Mouse (Mus musculus) lung, embryonic 14.5 days (tissue): ENCODE data around the gene Alpk1. TPM values are rescaled to one million over a fixed set of nuclear protein-coding genes. Genes with fewer than 3 reads are reported as not detected.

Experiments used
- ATAC-seq: fragments of 200-750 bp; cut with Nextera tagmentation; 2 replicates; pipeline ENCODE4 v1.8.0; 2017; ENCODE audit warnings: mild to moderate bottlenecking, moderate TSS enrichment, moderate library complexity; ENCODE audit not compliant: insufficient read depth
- DNase-seq: peaks from one replicate; pipeline ENCODE4 v3.0.0-alpha.2; 2015
- H3K27ac ChIP-seq: fragments of 300-500 bp; sonication (generic); 2 replicates; pipeline ENCODE4 v1.5.1; 2014; ENCODE audit warnings: low read depth, mild to moderate bottlenecking, moderate library complexity
- H3K27me3 ChIP-seq: fragments of 300-500 bp; sonication (generic); 2 replicates; pipeline ENCODE4 v1.6.1; 2014; ENCODE audit warnings: low read length, control low read depth; ENCODE audit not compliant: insufficient read depth
- H3K36me3 ChIP-seq: fragments of 300-500 bp; sonication (generic); 2 replicates; pipeline ENCODE4 v1.6.1; 2014; ENCODE audit warnings: control low read depth; ENCODE audit not compliant: insufficient read depth
- H3K4me1 ChIP-seq: fragments of 300-500 bp; sonication (generic); 2 replicates; pipeline ENCODE4 v1.6.1; 2014; ENCODE audit warnings: antibody characterized with exemption, control low read depth; ENCODE audit not compliant: insufficient read depth
- H3K4me2 ChIP-seq: fragments of 300-500 bp; sonication (generic); 2 replicates; pipeline ENCODE4 v1.6.1; 2014; ENCODE audit warnings: mild to moderate bottlenecking
- H3K4me3 ChIP-seq: fragments of 300-500 bp; sonication (generic); 2 replicates; pipeline ENCODE4 v1.5.1; 2014; ENCODE audit warnings: low read depth, low read length
- H3K9ac ChIP-seq: fragments of 300-500 bp; sonication (generic); 2 replicates; pipeline ENCODE4 v1.6.1; 2014
- H3K9me3 ChIP-seq: fragments of 300-500 bp; sonication (generic); 2 replicates; pipeline ENCODE4 v1.6.1; 2016; ENCODE audit warnings: low read depth, low read length, control low read depth
- CTCF ChIP-seq: IDR thresholded peaks from 2 replicates; pipeline ENCODE4 v1.5.1; 2016; ENCODE audit warnings: antibody characterized with exemption, low read depth
- WGBS: fragments of 180-500 bp; shearing (Covaris S2); extraction: QIAGEN DNeasy Blood & Tissue Kit; methylation state at CpG from one replicate; pipeline ENCODE4 v1.1.7; 2014; 5-methylcytosine and 5-hydroxymethylcytosine counted together
- polyA plus RNA-seq: library from polyadenylated mRNA; unstranded; fragments of >200 nt; fragmentation: Nextera tagmentation; extraction: Ambion mirVana; gene quantifications from 2 replicates; pipeline ENCODE4 v1.2.1, GENCODE M21; 2014

Gene Alpk1
- polyA plus RNA-seq, 1 experiment from 2014 or later, result 1.3 TPM

- no peak overlapping the region for H3K27ac ChIP-seq
- peaks cover 12% of the 10 kb centered on the region for H3K36me3 ChIP-seq
- no peaks in the 10 kb centered on the region for H3K4me1 ChIP-seq
- H3K27me3 ChIP-seq, result no peaks in the 10 kb centered on the region
- H3K9ac ChIP-seq, result no peak overlapping the region
- DNase-seq (no peak), ATAC-seq (no peak)
- no peak for TF ChIP-seq CTCF
- H3K4me3 ChIP-seq, result no peak overlapping the region
- 39% methylated on average over 8 of the region's 8 CpGs for WGBS
- H3K9me3 ChIP-seq, result no peaks in the 10 kb centered on the region
- 0 out of 2 replicates have a peak overlapping the region, but pooled peaks have one; percentile 7 for H3K4me2 ChIP-seq
These were observed 22.5 kb upstream of the Alpk1 start for GRCm38 (mm10) chr3:127802814-127803213.

DNA sequence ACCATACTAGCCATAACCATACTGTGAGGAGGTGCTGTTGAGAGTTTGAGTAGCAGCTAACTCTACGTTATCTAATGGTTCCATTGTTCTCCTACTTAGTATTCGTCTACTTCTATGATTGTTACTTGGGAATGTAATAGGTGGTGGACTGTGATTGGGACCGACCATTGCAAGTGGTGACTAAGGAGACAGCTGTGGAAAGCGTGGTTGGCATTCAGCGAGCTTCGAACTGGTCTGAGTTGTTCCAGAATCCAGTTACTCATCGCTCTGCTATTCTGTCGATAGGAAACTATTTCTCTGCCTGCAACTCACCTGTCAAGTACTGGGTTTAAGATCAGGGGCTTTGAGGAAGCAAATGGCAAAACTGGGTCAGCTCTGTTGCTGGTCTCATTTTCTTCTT is 20.8 kb upstream of the Alpk1 start:
- Histone ChIP-seq H3K27me3 (no peaks in the 10 kb centered on the region), H3K4me2 (no peak overlapping the region), H3K36me3 (peaks cover 2% of the 10 kb centered on the region; the same call in 1 of the 2 replicates), H3K9ac (no peak overlapping the region), H3K9me3 (no peaks in the 10 kb centered on the region), H3K27ac (no peak overlapping the region), H3K4me3 (no peak overlapping the region), H3K4me1 (no peaks in the 10 kb centered on the region)
- ATAC-seq, result no peak
- no peak for DNase-seq
- WGBS, result 89% methylated on average over 8 of the region's 8 CpGs
- TF ChIP-seq CTCF, result no peak

DNA sequence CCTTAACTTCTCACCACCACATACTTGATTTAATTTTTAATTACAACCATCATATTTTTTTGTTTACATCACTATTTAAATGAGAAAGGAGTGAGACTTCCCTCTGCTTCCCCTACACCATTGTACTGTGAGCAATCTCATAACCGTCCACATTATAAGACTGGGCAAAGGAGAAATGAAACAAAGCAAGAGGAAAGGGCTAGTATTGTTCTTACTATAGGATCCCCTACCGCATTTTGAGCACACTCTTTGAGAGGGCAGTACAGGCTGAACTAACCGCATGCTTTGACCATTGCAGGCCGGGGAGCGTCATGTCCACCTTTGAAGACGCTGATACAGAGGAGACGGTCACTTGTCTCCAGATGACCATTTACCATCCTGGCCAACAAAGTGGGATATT is 15.9 kb upstream of the Alpk1 start:
- ATAC-seq (no peak), DNase-seq (no peak)
- H3K4me1 ChIP-seq, result no peaks in the 10 kb centered on the region
- no peak for TF ChIP-seq CTCF
- H3K36me3 ChIP-seq, result no peaks in the 10 kb centered on the region
- WGBS, result 95% methylated on average over 7 of the region's 7 CpGs
- H3K4me2 ChIP-seq, result no peak overlapping the region
- H3K27me3 ChIP-seq, result no peaks in the 10 kb centered on the region
- no peak overlapping the region for H3K4me3 ChIP-seq
- H3K27ac ChIP-seq, result no peak overlapping the region
- no peaks in the 10 kb centered on the region; the same call in 1 of the 2 replicates for H3K9me3 ChIP-seq
- H3K9ac ChIP-seq, result no peak overlapping the region

- Histone ChIP-seq H3K9ac (no peak overlapping the region), H3K4me2 (no peak overlapping the region), H3K4me1 (no peaks in the 10 kb centered on the region), H3K4me3 (no peak overlapping the region), H3K27ac (no peak overlapping the region), H3K27me3 (no peaks in the 10 kb centered on the region), H3K36me3 (no peaks in the 10 kb centered on the region), H3K9me3 (no peaks in the 10 kb centered on the region; the same call in 1 of the 2 replicates)
- TF ChIP-seq CTCF, result 0 out of 2 replicates have a peak, but pooled peaks have one; percentile 17
- ATAC-seq (no peak), DNase-seq (no peak)
- 96% methylated on average over 3 of the region's 3 CpGs for WGBS
These were observed 15.4 kb upstream of the Alpk1 start for GRCm38 (mm10) chr3:127795762-127796161.

DNA sequence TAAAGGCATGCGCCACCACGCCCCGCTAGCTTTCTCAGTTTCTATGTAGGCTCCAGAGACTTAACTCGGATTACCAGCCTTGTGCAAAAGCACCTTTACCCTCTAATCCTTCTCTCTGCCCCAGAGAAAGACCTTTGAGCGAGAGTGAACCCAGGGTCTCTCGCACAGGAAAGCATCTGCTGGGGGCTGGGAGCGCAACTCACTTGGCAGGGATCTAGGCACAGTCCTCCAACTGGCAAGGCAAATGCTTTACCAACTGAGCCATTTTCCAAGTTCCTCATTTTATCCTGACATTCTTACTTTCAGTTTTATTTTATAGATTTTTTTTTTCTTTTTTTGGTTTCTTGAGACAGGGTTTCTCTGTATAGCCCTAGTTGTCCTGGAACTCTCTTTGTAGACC is 12.7 kb upstream of the Alpk1 start:
- Histone ChIP-seq H3K27me3 (peaks cover 16% of the 10 kb centered on the region), H3K9ac (no peak overlapping the region), H3K9me3 (no peaks in the 10 kb centered on the region; the same call in 1 of the 2 replicates), H3K4me3 (no peak overlapping the region), H3K4me2 (no peak overlapping the region), H3K36me3 (no peaks in the 10 kb centered on the region), H3K4me1 (no peaks in the 10 kb centered on the region), H3K27ac (no peak overlapping the region)
- TF ChIP-seq CTCF, result no peak
- DNase-seq (no peak), ATAC-seq (no peak)
- WGBS, result 84% methylated on average over 7 of the region's 7 CpGs

DNA sequence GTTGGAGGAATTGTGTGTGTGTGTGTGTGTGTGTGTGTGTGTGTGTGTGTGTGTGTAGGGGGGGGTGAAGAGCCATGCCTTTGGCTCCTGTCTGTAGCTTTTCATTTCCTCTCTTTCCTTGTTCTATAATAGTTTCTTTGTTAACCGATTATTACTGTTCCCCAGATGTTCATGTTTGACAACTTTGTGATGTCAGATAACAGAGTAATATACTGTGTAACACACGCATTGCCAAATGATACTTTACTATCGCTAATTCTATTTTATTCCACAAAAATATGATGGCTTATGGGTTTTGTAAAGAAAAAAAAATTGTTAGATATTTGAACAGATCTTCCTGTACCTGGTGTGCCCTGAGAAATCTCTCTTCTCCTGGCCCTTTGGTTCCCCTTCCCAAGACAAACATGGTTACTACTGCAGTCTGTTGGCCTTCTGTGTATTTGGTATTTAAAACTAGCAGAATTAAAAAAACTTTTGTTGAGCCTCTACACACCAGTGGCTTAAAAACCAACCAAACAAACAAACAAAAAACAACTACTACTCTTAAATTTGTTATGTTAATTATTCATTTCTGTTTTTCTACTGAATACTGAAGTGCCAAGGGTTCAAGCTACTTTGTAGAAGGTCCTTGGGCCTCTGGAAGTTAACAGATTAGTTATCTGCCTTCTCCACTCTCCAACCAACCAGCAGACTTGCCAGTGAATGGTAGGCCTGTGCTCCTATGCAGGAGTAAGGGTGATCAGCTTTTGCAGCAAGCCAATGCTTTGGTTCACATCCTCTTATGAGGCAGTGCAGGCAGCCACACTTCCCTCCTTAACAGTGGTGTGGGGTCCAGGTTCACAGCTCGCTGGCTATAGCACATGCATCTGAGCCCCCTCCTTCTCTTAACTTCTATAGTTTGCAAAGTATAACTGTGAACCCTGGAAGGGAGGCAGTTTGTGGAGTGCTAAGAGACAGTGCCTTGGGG is 11.6 kb upstream of the Alpk1 start:
- peaks cover 18% of the 10 kb centered on the region for H3K27me3 ChIP-seq
- H3K36me3 ChIP-seq, result no peaks in the 10 kb centered on the region
- no peak for TF ChIP-seq CTCF
- peak overlapping the region; percentile 56 for H3K4me3 ChIP-seq
- ATAC-seq (no peak), DNase-seq (no peak)
- no peaks in the 10 kb centered on the region; the same call in 1 of the 2 replicates for H3K9me3 ChIP-seq
- H3K4me2 ChIP-seq, result peak overlapping the region; percentile 99
- H3K27ac ChIP-seq, result no peak overlapping the region
- no peaks in the 10 kb centered on the region for H3K4me1 ChIP-seq
- H3K9ac ChIP-seq, result no peak overlapping the region
- 35% methylated on average over 4 of the region's 4 CpGs for WGBS

DNA sequence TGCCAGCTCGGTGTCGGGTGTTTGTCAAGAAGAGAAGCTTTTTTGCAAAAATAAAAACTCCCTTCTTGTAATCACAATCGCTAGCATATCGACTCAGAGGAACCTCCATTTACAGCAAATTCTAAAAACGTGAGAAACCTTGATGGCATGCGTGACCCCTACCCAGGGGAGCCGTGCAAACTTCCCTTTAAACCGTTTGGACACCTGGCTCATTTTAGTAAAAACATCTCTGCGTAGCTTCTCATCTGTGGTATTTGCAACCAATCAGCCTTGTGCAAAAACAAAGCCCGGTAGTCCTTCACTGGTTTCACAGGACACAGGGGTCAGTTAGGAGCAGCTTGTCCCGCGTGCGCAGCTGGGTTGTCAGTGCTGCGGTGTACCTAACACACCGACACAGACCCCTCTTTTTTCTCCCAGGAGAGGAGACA is 10.7 kb upstream of the Alpk1 start:
- 2% methylated on average over 15 of the region's 15 CpGs for WGBS
- no peaks in the 10 kb centered on the region; the same call in 1 of the 2 replicates for H3K9me3 ChIP-seq
- peak overlapping the region; percentile 56 for H3K4me3 ChIP-seq
- H3K27me3 ChIP-seq, result peaks cover 18% of the 10 kb centered on the region
- DNase-seq (peak; percentile 24), ATAC-seq (no peak)
- no peaks in the 10 kb centered on the region for H3K36me3 ChIP-seq
- H3K4me2 ChIP-seq, result peak overlapping the region; percentile 99
- H3K4me1 ChIP-seq, result no peaks in the 10 kb centered on the region
- peak overlapping the region; percentile 67 for H3K9ac ChIP-seq
- H3K27ac ChIP-seq, result no peak overlapping the region
- TF ChIP-seq CTCF, result no peak
